Mouse (Mus musculus) small intestine, adult 2 months (tissue): Measurements from ENCODE around the gene Tbcb.

Source experiments
- CTCF ChIP-seq: fragments of 200-500 bp; IDR thresholded peaks from 2 replicates; pipeline ENCODE4 v1.5.1; 2012; ENCODE audit warnings: low read depth, mild to moderate bottlenecking, control low read depth, inconsistent platforms, low read length, moderate library complexity, mixed read lengths; ENCODE audit not compliant: insufficient replicate concordance, insufficient read length; ENCODE audit errors: extremely low read depth
- POLR2A ChIP-seq: fragments of 200-500 bp; IDR thresholded peaks from 2 replicates; pipeline ENCODE4 v1.6.1; 2012; ENCODE audit warnings: low read depth, mild to moderate bottlenecking, control low read depth, inconsistent platforms, low read length, moderate library complexity

DNA sequence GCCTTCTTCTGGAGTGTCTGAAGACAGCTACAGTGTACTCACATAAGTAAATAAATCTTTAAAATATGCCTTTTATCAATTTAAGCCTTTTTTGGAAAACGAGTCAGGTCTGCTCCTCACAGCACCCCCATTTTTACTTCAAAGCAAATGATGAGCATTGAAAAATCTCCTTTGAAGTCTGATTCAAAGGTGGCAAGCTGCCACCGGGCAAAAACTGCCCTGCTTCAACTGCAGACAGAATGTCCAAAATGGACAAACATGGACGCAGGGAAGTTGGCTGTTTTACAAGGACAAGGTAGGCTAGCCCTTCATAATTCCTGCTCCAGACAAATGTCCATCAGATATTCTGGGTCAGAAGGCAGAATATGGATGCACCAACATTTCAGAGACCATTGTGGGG, 10.6 kb downstream of the Tbcb start:
- TF ChIP-seq CTCF (no peak), POLR2A (no peak)
